Mouse (Mus musculus): ENCODE measurements around the gene Galnt9.

The Galnt9 gene

GRCm38 (mm10) chr5:110541456-110541855, 2.7 kb upstream of the Galnt9 start:
- no peak for DNase-seq

- no peak for DNase-seq
Observed at GRCm38 (mm10) chr5:110544691-110545069, 525 bp downstream of the Galnt9 start.

GRCm38 (mm10) chr5:110545311-110545710, 1.2 kb downstream of the Galnt9 start:
- DNase-seq, result no peak

- no peak for DNase-seq
Observed at GRCm38 (mm10) chr5:110546136-110546535, 2.0 kb downstream of the Galnt9 start.

GRCm38 (mm10) chr5:110546726-110547406, 2.7 kb downstream of the Galnt9 start:
- DNase-seq, result no peak

- DNase-seq, result no peak
Observed at GRCm38 (mm10) chr5:110548446-110548845, 4.3 kb downstream of the Galnt9 start.

GRCm38 (mm10) chr5:110550189-110550588, 6.0 kb downstream of the Galnt9 start:
- DNase-seq, result no peak

- no peak for DNase-seq
Observed at GRCm38 (mm10) chr5:110550841-110551240, 6.7 kb downstream of the Galnt9 start.

- DNase-seq, result no peak
Observed at GRCm38 (mm10) chr5:110552005-110552404, 7.8 kb downstream of the Galnt9 start.

- DNase-seq, result no peak
Observed at GRCm38 (mm10) chr5:110553315-110553714, 9.2 kb downstream of the Galnt9 start.

GRCm38 (mm10) chr5:110555198-110555597, 11.0 kb downstream of the Galnt9 start:
- no peak for DNase-seq

GRCm38 (mm10) chr5:110558368-110558767, 14.2 kb downstream of the Galnt9 start:
- DNase-seq, result peak; percentile 61 to 72

- DNase-seq, result no peak
Observed at GRCm38 (mm10) chr5:110559679-110560078, 15.5 kb downstream of the Galnt9 start.

GRCm38 (mm10) chr5:110562741-110563326, 18.7 kb downstream of the Galnt9 start:
- no peak for DNase-seq

GRCm38 (mm10) chr5:110564986-110565644, 21.0 kb downstream of the Galnt9 start:
- DNase-seq, result peak; percentile 24 to 46

GRCm38 (mm10) chr5:110567547-110567946, 23.4 kb downstream of the Galnt9 start:
- no peak for DNase-seq

- peak; percentile 17 to 23 for DNase-seq
Observed at GRCm38 (mm10) chr5:110574888-110575287, 30.7 kb downstream of the Galnt9 start.

GRCm38 (mm10) chr5:110579296-110579695, 35.1 kb downstream of the Galnt9 start:
- no peak for DNase-seq

GRCm38 (mm10) chr5:110580569-110581239, 36.5 kb downstream of the Galnt9 start:
- DNase-seq, result no peak

GRCm38 (mm10) chr5:110582647-110583538, 38.7 kb downstream of the Galnt9 start:
- no peak for DNase-seq

- no peak for DNase-seq
Observed at GRCm38 (mm10) chr5:110587467-110587866, 43.3 kb downstream of the Galnt9 start.

GRCm38 (mm10) chr5:110589833-110590232, 45.7 kb downstream of the Galnt9 start:
- no peak for DNase-seq

Measured in lung, adult 18-20 months (tissue).